Comparison of ENCODE assay signal across 7 mouse cellular contexts in genomic region chr17:29081618-29082381, GRCm38 (mm10). TPM values are rescaled to one million over a fixed set of nuclear protein-coding genes. Genes with fewer than 3 reads are reported as not detected.
A peak's percentile ranks its signal among the peaks of the same experiment; 100 is the strongest.
DNase-seq lines count a peak whose midpoint lies in the region; ATAC-seq and TF ChIP-seq lines count a peak whose summit lies in the region.

No protein-coding gene starts in this region.

- no peak overlapping the region for H3K9ac ChIP-seq in intestine, embryonic 14.5 days (ENCODE audit: low read length)
- no peak overlapping the region; the same call in 1 of the 2 replicates for H3K9ac ChIP-seq in midbrain, embryonic 14.5 days (replicated peaks; ENCODE audit: low read length)

- TF ChIP-seq CTCF in cortical plate, adult 2 months (IDR thresholded peaks at IDR 0.05; ENCODE audit: extremely low read depth, insufficient read depth, low read length): no peak

- no peak for TF ChIP-seq POLR2A in cortical plate, adult 2 months (IDR thresholded peaks at IDR 0.05; ENCODE audit: extremely low read depth, insufficient read depth, low read length)

- no peaks in the 10 kb centered on the region for H3K9me3 ChIP-seq in intestine, embryonic 14.5 days (ENCODE audit: control insufficient read depth, low read length)
- H3K9me3 ChIP-seq in midbrain, embryonic 14.5 days (ENCODE audit: control insufficient read depth, low read length): no peaks in the 10 kb centered on the region

- no peak for ATAC-seq in intestine, embryonic 14.5 days (replicated peaks; ENCODE audit: low FRiP score, low TSS enrichment, low read depth)
- no peak for ATAC-seq in midbrain, embryonic 14.5 days (ENCODE audit: low FRiP score, low TSS enrichment)

- peaks cover 17% of the 10 kb centered on the region for H3K27me3 ChIP-seq in intestine, embryonic 14.5 days (replicated peaks; ENCODE audit: control insufficient read depth, insufficient read depth, low read length)
- peaks cover 13% of the 10 kb centered on the region for H3K27me3 ChIP-seq in midbrain, embryonic 14.5 days (ENCODE audit: control insufficient read depth, insufficient read depth, low read length)

- peak; percentile 42 for DNase-seq in testis, postnatal 10 days (ENCODE audit: low spot score)
- no peak for DNase-seq in testis, postnatal 14 days (ENCODE audit: low spot score)
- DNase-seq in intestine, embryonic 14.5 days (ENCODE audit: low spot score): no peak
- peak; percentile 61 for DNase-seq in midbrain, embryonic 14.5 days
- peak; percentile 65 for DNase-seq in thymus, postnatal 25 days
- DNase-seq in urinary bladder, postnatal 25 days (ENCODE audit: low spot score): no peak

- peak overlapping the region; percentile 29 for H3K4me2 ChIP-seq in intestine, embryonic 14.5 days (ENCODE audit: low read length)
- H3K4me2 ChIP-seq in midbrain, embryonic 14.5 days (ENCODE audit: low read length): peak overlapping the region; percentile 26; the same call in 1 of the 2 replicates

- H3K4me1 ChIP-seq in cortical plate, adult 2 months (ENCODE audit: control insufficient read depth, insufficient read depth, low read length): peaks cover 2% of the 10 kb centered on the region; the same call in 1 of the 2 replicates
- peaks cover 16% of the 10 kb centered on the region for H3K4me1 ChIP-seq in intestine, embryonic 14.5 days (replicated peaks; ENCODE audit: control insufficient read depth, insufficient read depth, low read length)
- peaks cover 16% of the 10 kb centered on the region; the same call in 1 of the 2 replicates for H3K4me1 ChIP-seq in midbrain, embryonic 14.5 days (ENCODE audit: control insufficient read depth, insufficient read depth, low read length)

- H3K36me3 ChIP-seq in intestine, embryonic 14.5 days (ENCODE audit: control insufficient read depth, insufficient read depth, low read length): no peaks in the 10 kb centered on the region
- no peaks in the 10 kb centered on the region for H3K36me3 ChIP-seq in midbrain, embryonic 14.5 days (ENCODE audit: control insufficient read depth, insufficient read depth, low read length)

- peak overlapping the region; percentile 21; the same call in 1 of the 2 replicates for H3K27ac ChIP-seq in cortical plate, adult 2 months (ENCODE audit: insufficient read depth, low read length)
- peak overlapping the region; percentile 40 for H3K27ac ChIP-seq in intestine, embryonic 14.5 days (ENCODE audit: low read depth)
- H3K27ac ChIP-seq in midbrain, embryonic 14.5 days (replicated peaks; ENCODE audit: low read depth, low read length): no peak overlapping the region; the same call in 1 of the 2 replicates

- WGBS in intestine, embryonic 14.5 days: 13% methylated on average over 21 of the region's 21 CpGs
- WGBS in midbrain, embryonic 14.5 days: 4% methylated on average over 21 of the region's 21 CpGs

- H3K4me3 ChIP-seq in cortical plate, adult 2 months (ENCODE audit: insufficient read depth, low read length): no peak overlapping the region
- no peak overlapping the region for H3K4me3 ChIP-seq in intestine, embryonic 14.5 days (ENCODE audit: low read depth, low read length)
- no peak overlapping the region for H3K4me3 ChIP-seq in midbrain, embryonic 14.5 days (replicated peaks; ENCODE audit: low read depth, low read length)

RNA-seq across cellular contexts. Expression of gene Cdkn1a, which starts 9.0 kb away (rescaled TPM):
- polyA plus RNA-seq in cortical plate, adult 2 months (2012; rRNA removed): 15.5 and 17.7 TPM in 2 replicates
- polyA plus RNA-seq in intestine, embryonic 14.5 days (2014; fragmentation: Nextera tagmentation; extraction: Ambion mirVana): 55.5 and 75.7 TPM in 2 replicates
- 80.8 and 109 TPM in 2 replicates for polyA plus RNA-seq in midbrain, embryonic 14.5 days (2014; fragmentation: Nextera tagmentation; extraction: Ambion mirVana)

RNA-seq across cellular contexts. Expression of gene Rab44, which starts 32.1 kb away (rescaled TPM):
- polyA plus RNA-seq in cortical plate, adult 2 months (2012; rRNA removed): 0.13 and 0.19 TPM in 2 replicates
- polyA plus RNA-seq in intestine, embryonic 14.5 days (2014; fragmentation: Nextera tagmentation; extraction: Ambion mirVana): 0.26 and 0.71 TPM in 2 replicates
- polyA plus RNA-seq in midbrain, embryonic 14.5 days (2014; fragmentation: Nextera tagmentation; extraction: Ambion mirVana): 0.20 TPM in 1 of 2 replicates, not detected in the other

RNA-seq across cellular contexts. Expression of gene Srsf3, which starts 49.4 kb away (rescaled TPM):
- 107 and 110 TPM in 2 replicates for polyA plus RNA-seq in cortical plate, adult 2 months (2012; rRNA removed)
- 585 and 647 TPM in 2 replicates for polyA plus RNA-seq in intestine, embryonic 14.5 days (2014; fragmentation: Nextera tagmentation; extraction: Ambion mirVana)
- polyA plus RNA-seq in midbrain, embryonic 14.5 days (2014; fragmentation: Nextera tagmentation; extraction: Ambion mirVana): 486 and 559 TPM in 2 replicates

Comparison
In these comparisons a context has a peak if more than half of its experiments do, and no peak if none do; other contexts are left out.
1. DNase-seq: peak in testis, postnatal 10 days (single experiment), midbrain, embryonic 14.5 days (single experiment) and thymus, postnatal 25 days (single experiment); none in testis, postnatal 14 days (single experiment), intestine, embryonic 14.5 days (single experiment) and urinary bladder, postnatal 25 days (single experiment).